Mouse (Mus musculus) neural tube, embryonic 12.5 days (tissue): ENCODE data around the gene Ctcfl. TPM values are rescaled to one million over a fixed set of nuclear protein-coding genes. Genes with fewer than 3 reads are reported as not detected.

ENCODE experiments used
- ATAC-seq: fragments of 200-750 bp; cut with Nextera tagmentation; 2 replicates; pipeline ENCODE4 v1.8.0; 2017; ENCODE audit warnings: low read depth, mild to moderate bottlenecking, moderate TSS enrichment, moderate library complexity; ENCODE audit not compliant: low FRiP score
- H3K27ac ChIP-seq: fragments of 300-500 bp; sonication (generic); 2 replicates; pipeline ENCODE4 v1.5.1; 2016
- H3K27me3 ChIP-seq: fragments of 300-500 bp; sonication (generic); replicated peaks from 2 replicates; pipeline ENCODE4 v1.6.1; 2016; ENCODE audit warnings: mild to moderate bottlenecking
- H3K36me3 ChIP-seq: fragments of 300-500 bp; sonication (generic); 2 replicates; pipeline ENCODE4 v1.6.1; 2016; ENCODE audit warnings: mild to moderate bottlenecking
- H3K4me1 ChIP-seq: fragments of 300-500 bp; sonication (generic); 2 replicates; pipeline ENCODE4 v1.6.1; 2016
- H3K4me2 ChIP-seq: fragments of 300-500 bp; sonication (generic); replicated peaks from 2 replicates; pipeline ENCODE4 v1.6.1; 2016; ENCODE audit warnings: mild to moderate bottlenecking
- H3K4me3 ChIP-seq: fragments of 300-500 bp; sonication (generic); 2 replicates; pipeline ENCODE4 v1.5.1; 2016
- H3K9ac ChIP-seq: fragments of 300-500 bp; sonication (generic); 2 replicates; pipeline ENCODE4 v1.6.1; 2016; ENCODE audit warnings: mild to moderate bottlenecking
- H3K9me3 ChIP-seq: fragments of 300-500 bp; sonication (generic); 2 replicates; pipeline ENCODE4 v1.6.1; 2016; ENCODE audit warnings: mild to moderate bottlenecking
- WGBS: fragments of 180-500 bp; shearing (Covaris S2); methylation state at CpG from one replicate; pipeline ENCODE4 v1.1.7; 2016; 5-methylcytosine and 5-hydroxymethylcytosine counted together
- polyA plus RNA-seq: library from polyadenylated mRNA; unstranded; fragments of >200 nt; fragmentation: Nextera tagmentation; extraction: Ambion mirVana; gene quantifications from 2 replicates; pipeline ENCODE4 v1.2.1, GENCODE M21; 2016

Gene Ctcfl
- polyA plus RNA-seq, 1 experiment from 2014 or later, result 0.13 TPM

- WGBS, result 84% methylated on average over 5 of the region's 5 CpGs
- Histone ChIP-seq H3K36me3 (no peaks in the 10 kb centered on the region), H3K4me3 (no peak overlapping the region), H3K27me3 (no peaks in the 10 kb centered on the region), H3K9ac (no peak overlapping the region), H3K9me3 (no peaks in the 10 kb centered on the region), H3K27ac (no peak overlapping the region), H3K4me2 (no peak overlapping the region), H3K4me1 (no peaks in the 10 kb centered on the region)
- no peak for ATAC-seq
Measured at GRCm38 (mm10) chr2:173073666-173074065, 45.7 kb downstream of the Ctcfl start.

GRCm38 (mm10) chr2:173072948-173073347 is 46.4 kb downstream of the Ctcfl start:
- Histone ChIP-seq H3K36me3 (no peaks in the 10 kb centered on the region), H3K9ac (no peak overlapping the region), H3K4me1 (no peaks in the 10 kb centered on the region), H3K4me3 (no peak overlapping the region), H3K4me2 (no peak overlapping the region), H3K27ac (no peak overlapping the region), H3K27me3 (no peaks in the 10 kb centered on the region), H3K9me3 (no peaks in the 10 kb centered on the region)
- no peak for ATAC-seq
- 91% methylated on average over 7 of the region's 7 CpGs for WGBS

GRCm38 (mm10) chr2:173064864-173065263 is 54.5 kb downstream of the Ctcfl start:
- ATAC-seq, result no peak
- H3K9me3 ChIP-seq, result no peaks in the 10 kb centered on the region
- H3K27me3 ChIP-seq, result no peaks in the 10 kb centered on the region
- H3K4me2 ChIP-seq, result no peak overlapping the region
- H3K4me1 ChIP-seq, result no peaks in the 10 kb centered on the region
- H3K36me3 ChIP-seq, result no peaks in the 10 kb centered on the region
- no peak overlapping the region for H3K4me3 ChIP-seq
- WGBS, result 92% methylated on average over 2 of the region's 2 CpGs
- no peak overlapping the region for H3K9ac ChIP-seq
- H3K27ac ChIP-seq, result no peak overlapping the region

GRCm38 (mm10) chr2:173063219-173063618 is 56.1 kb downstream of the Ctcfl start:
- Histone ChIP-seq H3K4me1 (0 out of 2 replicates have a peak, but pooled peaks cover 1% of the 10 kb centered on the region), H3K9ac (no peak overlapping the region), H3K4me2 (no peak overlapping the region), H3K27me3 (no peaks in the 10 kb centered on the region), H3K27ac (no peak overlapping the region), H3K4me3 (no peak overlapping the region), H3K9me3 (no peaks in the 10 kb centered on the region), H3K36me3 (no peaks in the 10 kb centered on the region)
- WGBS, result 67% methylated on average over 1 of the region's 1 CpGs
- ATAC-seq, result no peak

GRCm38 (mm10) chr2:173061443-173062351 is 57.6 kb downstream of the Ctcfl start:
- Histone ChIP-seq H3K9me3 (no peaks in the 10 kb centered on the region), H3K27ac (no peak overlapping the region), H3K27me3 (no peaks in the 10 kb centered on the region), H3K9ac (no peak overlapping the region), H3K36me3 (no peaks in the 10 kb centered on the region), H3K4me3 (no peak overlapping the region), H3K4me1 (0 out of 2 replicates have a peak, but pooled peaks cover 9% of the 10 kb centered on the region), H3K4me2 (no peak overlapping the region)
- 78% methylated on average over 15 of the region's 15 CpGs for WGBS
- ATAC-seq, result no peak

- WGBS, result 88% methylated on average over 9 of the region's 9 CpGs
- ATAC-seq, result no peak
- Histone ChIP-seq H3K4me3 (no peak overlapping the region), H3K27ac (no peak overlapping the region), H3K4me1 (0 out of 2 replicates have a peak, but pooled peaks cover 9% of the 10 kb centered on the region), H3K36me3 (no peaks in the 10 kb centered on the region), H3K27me3 (no peaks in the 10 kb centered on the region), H3K9me3 (no peaks in the 10 kb centered on the region), H3K9ac (no peak overlapping the region), H3K4me2 (no peak overlapping the region)
Measured at GRCm38 (mm10) chr2:173060450-173060849, 58.9 kb downstream of the Ctcfl start.

GRCm38 (mm10) chr2:173058263-173058662 is 61.1 kb downstream of the Ctcfl start:
- H3K4me3 ChIP-seq, result no peak overlapping the region
- H3K4me1 ChIP-seq, result 0 out of 2 replicates have a peak, but pooled peaks cover 9% of the 10 kb centered on the region

GRCm38 (mm10) chr2:173057623-173058022 is 61.7 kb downstream of the Ctcfl start:
- H3K4me2 ChIP-seq, result no peak overlapping the region
- no peak overlapping the region for H3K9ac ChIP-seq
- H3K9me3 ChIP-seq, result no peaks in the 10 kb centered on the region
- WGBS, result 71% methylated on average over 10 of the region's 10 CpGs
- H3K4me1 ChIP-seq, result 0 out of 2 replicates have a peak, but pooled peaks cover 9% of the 10 kb centered on the region
- H3K36me3 ChIP-seq, result no peaks in the 10 kb centered on the region
- H3K27me3 ChIP-seq, result 0 out of 2 replicates have a peak, but pooled peaks cover 3% of the 10 kb centered on the region
- H3K4me3 ChIP-seq, result no peak overlapping the region
- no peak overlapping the region for H3K27ac ChIP-seq
- no peak for ATAC-seq

More at GRCm38 (mm10) chr2:173058263-173058662, 61.1 kb downstream of the Ctcfl start:
- WGBS, result 51% methylated on average over 11 of the region's 11 CpGs
- H3K4me2 ChIP-seq, result no peak overlapping the region
- no peak for ATAC-seq
- H3K9me3 ChIP-seq, result no peaks in the 10 kb centered on the region
- no peaks in the 10 kb centered on the region for H3K36me3 ChIP-seq
- 0 out of 2 replicates have a peak, but pooled peaks cover 3% of the 10 kb centered on the region for H3K27me3 ChIP-seq
- no peak overlapping the region for H3K27ac ChIP-seq
- H3K9ac ChIP-seq, result no peak overlapping the region

- ATAC-seq, result no peak
- 84% methylated on average over 11 of the region's 11 CpGs for WGBS
- Histone ChIP-seq H3K9me3 (no peaks in the 10 kb centered on the region), H3K4me1 (0 out of 2 replicates have a peak, but pooled peaks cover 9% of the 10 kb centered on the region), H3K4me2 (no peak overlapping the region), H3K27me3 (0 out of 2 replicates have a peak, but pooled peaks cover 3% of the 10 kb centered on the region), H3K9ac (no peak overlapping the region), H3K27ac (no peak overlapping the region), H3K36me3 (no peaks in the 10 kb centered on the region), H3K4me3 (no peak overlapping the region)
Measured at GRCm38 (mm10) chr2:173056882-173057315, 62.4 kb downstream of the Ctcfl start.

GRCm38 (mm10) chr2:173056303-173056881 is 62.9 kb downstream of the Ctcfl start:
- no peak overlapping the region for H3K9ac ChIP-seq
- H3K27ac ChIP-seq, result no peak overlapping the region
- H3K4me1 ChIP-seq, result 0 out of 2 replicates have a peak, but pooled peaks cover 9% of the 10 kb centered on the region
- 0 out of 2 replicates have a peak, but pooled peaks cover 3% of the 10 kb centered on the region for H3K27me3 ChIP-seq
- no peaks in the 10 kb centered on the region for H3K9me3 ChIP-seq
- no peak overlapping the region for H3K4me3 ChIP-seq
- no peak overlapping the region for H3K4me2 ChIP-seq
- H3K36me3 ChIP-seq, result no peaks in the 10 kb centered on the region
- 81% methylated on average over 10 of the region's 10 CpGs for WGBS
- no peak for ATAC-seq

- WGBS, result 81% methylated on average over 6 of the region's 6 CpGs
- Histone ChIP-seq H3K36me3 (no peaks in the 10 kb centered on the region), H3K9me3 (no peaks in the 10 kb centered on the region), H3K4me2 (no peak overlapping the region), H3K4me1 (peaks cover 24% of the 10 kb centered on the region), H3K4me3 (no peak overlapping the region), H3K27me3 (0 out of 2 replicates have a peak, but pooled peaks cover 3% of the 10 kb centered on the region), H3K9ac (no peak overlapping the region), H3K27ac (no peak overlapping the region)
- no peak for ATAC-seq
Measured at GRCm38 (mm10) chr2:173053846-173054245, 65.5 kb downstream of the Ctcfl start.

- Histone ChIP-seq H3K4me3 (no peak overlapping the region), H3K27ac (no peak overlapping the region), H3K36me3 (no peaks in the 10 kb centered on the region), H3K27me3 (0 out of 2 replicates have a peak, but pooled peaks cover 3% of the 10 kb centered on the region), H3K4me2 (no peak overlapping the region), H3K4me1 (peaks cover 21% of the 10 kb centered on the region), H3K9me3 (no peaks in the 10 kb centered on the region), H3K9ac (no peak overlapping the region)
- ATAC-seq, result no peak
- 89% methylated on average over 8 of the region's 8 CpGs for WGBS
Measured at GRCm38 (mm10) chr2:173052881-173053280, 66.4 kb downstream of the Ctcfl start.
